Mouse (Mus musculus): ENCODE measurements at regions not wholly inside any gene's neighbourhood (a gene's known extent, or its start where the extent isn't known, plus 50 kb on each side); places are given as distances from the start of the nearest gene placed in this dataset.
"Not testable (repeated sequence)": the region's sequence is repeated elsewhere in the genome, so short reads cannot be mapped to it uniquely, and the experiment has no call there.

GRCm38 (mm10) chr13:45130516-45131249, 52.2 kb downstream of the Gm9817 start:
- DNase-seq (ENCODE audit: low read depth in 1 of 2, low spot score in 2 of 2), result no peak

DNA sequence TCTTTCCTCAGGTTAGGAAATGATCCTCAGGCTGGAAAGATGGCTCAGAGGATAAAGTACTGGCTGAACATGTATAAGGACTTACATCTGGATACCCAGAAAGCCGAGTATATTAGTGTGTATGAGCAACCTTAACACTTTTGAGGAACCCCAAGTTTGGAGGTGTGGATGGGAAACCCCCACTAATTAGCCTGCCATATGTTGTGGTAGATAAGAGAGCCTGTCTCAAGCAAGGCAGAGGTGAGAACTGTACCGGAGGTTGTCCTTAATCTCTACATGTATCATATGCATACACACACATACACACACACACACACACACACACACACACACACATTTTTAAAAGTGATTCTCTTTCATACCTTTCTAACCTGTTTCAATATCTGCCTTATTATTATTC, 62.1 kb downstream of the Gm9817 start:
- DNase-seq (ENCODE audit: low read depth in 1 of 2, low spot score in 2 of 2), result no peak

DNA sequence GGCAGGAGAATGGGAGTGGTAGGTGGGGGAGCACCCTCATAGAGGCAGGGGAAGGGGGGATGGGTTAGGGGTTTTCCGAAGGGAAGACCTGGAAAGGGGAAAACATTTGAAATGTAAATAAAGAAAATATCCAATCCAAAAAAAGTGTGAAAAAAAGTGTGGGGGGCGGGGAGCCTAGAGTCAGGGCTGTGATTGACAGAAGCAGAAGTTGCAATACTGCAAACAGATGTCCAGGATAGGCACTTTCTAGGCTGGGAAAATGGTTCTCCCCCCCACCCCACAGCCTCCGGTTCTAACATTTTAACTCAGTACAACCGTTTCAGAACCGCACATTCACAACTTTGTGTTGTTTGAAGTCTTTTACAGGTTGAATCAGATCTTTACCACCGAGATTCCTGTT, 66.6 kb downstream of the Gm9817 start:
- DNase-seq (ENCODE audit: low read depth in 1 of 2, low spot score in 2 of 2), result no peak

DNA sequence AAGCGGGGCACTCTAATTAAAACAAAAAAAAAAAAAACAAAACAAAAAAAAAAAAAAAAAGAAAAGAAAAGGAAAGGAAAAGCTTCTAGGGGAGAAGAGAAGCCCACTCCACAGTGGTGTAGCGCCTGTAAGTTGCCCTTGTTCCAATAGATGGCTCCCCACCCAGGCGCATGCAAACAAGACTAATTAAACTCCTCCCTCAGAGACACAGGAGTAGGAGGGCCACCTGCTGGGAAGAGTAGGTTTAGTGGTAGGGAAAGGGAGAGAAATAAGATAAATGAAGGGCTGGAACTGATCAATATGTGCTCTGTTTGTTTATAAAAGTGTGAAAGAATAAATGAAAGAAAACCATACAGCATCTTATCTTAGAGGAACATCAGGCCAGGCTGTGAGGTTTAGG, 77.7 kb downstream of the Gm9817 start:
- DNase-seq (ENCODE audit: low read depth in 1 of 2, low spot score in 2 of 2), result no peak

DNA sequence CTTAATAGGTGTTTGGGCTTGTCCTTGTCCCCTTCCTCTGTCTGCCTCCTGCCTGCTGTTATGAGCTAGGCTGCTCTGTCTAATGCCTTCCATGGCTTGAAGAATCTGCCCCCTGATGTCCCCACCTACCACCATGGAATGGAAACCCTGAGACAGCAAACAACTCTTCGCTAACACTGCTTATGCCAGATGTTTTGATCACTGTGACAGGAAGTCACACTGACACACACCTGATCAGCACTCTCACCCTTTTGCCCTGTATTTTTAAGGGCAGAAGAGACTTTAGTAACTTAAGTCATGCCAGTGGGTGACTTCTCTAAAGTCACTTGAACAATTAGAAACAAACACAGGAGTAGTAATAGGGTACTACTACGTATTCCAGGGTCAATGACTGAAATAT, 78.5 kb downstream of the Gm9817 start:
- DNase-seq (ENCODE audit: low read depth in 1 of 2, low spot score in 2 of 2), result no peak

GRCm38 (mm10) chr13:45160281-45160680, 81.8 kb downstream of the Gm9817 start:
- DNase-seq (ENCODE audit: low read depth in 1 of 2, low spot score in 2 of 2), result no peak

- DNase-seq (ENCODE audit: low read depth in 1 of 2, low spot score in 2 of 2), result no peak
Measured at GRCm38 (mm10) chr13:45164001-45164778, 85.7 kb downstream of the Gm9817 start.

DNA sequence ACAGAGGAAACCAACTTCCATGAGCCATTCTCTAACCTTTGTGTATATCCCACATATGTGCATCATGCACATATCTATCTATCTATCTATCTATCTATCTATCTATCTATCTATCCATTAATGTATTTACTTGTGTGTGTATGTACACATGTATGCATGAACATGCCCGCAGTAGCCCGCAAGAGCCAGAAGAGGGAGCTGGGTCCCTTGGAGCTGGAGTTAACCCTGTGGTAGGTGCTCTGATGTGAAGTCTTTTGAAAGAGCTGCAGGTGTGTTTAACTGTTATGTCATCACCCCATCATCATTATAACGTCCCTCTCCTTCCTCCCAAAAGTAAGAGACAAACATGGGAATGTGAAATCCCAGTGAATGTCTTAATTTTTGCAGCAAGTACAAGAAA, 86.7 kb downstream of the Gm9817 start:
- DNase-seq (ENCODE audit: low read depth in 1 of 2, low spot score in 2 of 2), result no peak

- DNase-seq (ENCODE audit: low read depth in 1 of 2, low spot score in 2 of 2), result no peak
Measured at GRCm38 (mm10) chr13:45169716-45170115, 91.2 kb downstream of the Gm9817 start.

- no peak for DNase-seq (ENCODE audit: low read depth in 1 of 2, low spot score in 2 of 2)
Measured at GRCm38 (mm10) chr13:45173139-45173538, 94.6 kb downstream of the Gm9817 start.

DNA sequence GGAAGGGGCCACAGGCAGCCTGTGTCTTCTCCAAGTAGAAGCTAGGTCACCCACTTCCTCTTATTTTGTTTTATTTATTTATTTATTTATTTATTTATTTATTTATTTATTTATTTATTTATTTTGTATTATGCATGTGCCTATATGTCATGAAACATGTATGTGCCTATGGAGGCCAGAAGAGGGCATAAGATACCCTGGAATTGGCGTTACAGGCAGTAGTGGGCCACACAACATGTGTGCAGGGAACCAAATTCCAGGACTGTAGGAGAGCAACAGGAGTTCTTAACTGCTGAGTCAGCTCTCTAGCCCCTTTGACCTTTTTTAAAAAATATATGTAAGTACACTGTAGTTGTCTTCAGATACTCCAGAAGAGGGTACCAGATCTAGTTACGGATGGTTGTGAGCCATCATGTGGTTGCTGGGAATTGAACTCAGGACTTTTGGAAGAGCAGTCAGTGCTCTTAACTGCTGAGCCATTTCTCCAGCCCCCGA, 97.3 kb downstream of the Gm9817 start:
- not testable (repeated sequence) for DNase-seq (ENCODE audit: low read depth in 1 of 2, low spot score in 2 of 2)

- no peak for DNase-seq (ENCODE audit: low read depth in 1 of 2, low spot score in 2 of 2)
Measured at GRCm38 (mm10) chr13:45181529-45182230, 103.2 kb downstream of the Gm9817 start.

DNA sequence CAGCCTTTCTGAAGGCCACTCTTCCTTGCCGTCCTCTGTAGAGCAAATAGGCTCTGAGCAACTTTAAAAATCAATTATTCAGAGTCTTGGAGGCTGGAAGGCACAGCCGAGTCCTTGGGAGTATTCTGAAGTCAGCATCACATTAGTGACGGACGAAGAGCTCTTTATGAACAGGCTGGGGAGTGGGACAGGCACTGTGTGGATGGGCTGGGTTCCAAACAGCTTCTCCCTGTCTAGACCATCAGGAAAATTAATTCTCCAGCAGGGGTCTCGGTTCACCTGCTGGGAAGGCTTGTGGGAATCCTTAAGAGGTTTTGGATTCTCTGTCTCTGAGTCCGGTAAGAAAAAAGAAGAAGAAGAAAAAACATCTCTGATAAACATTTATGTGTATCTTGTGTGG, 110.9 kb downstream of the Gm9817 start:
- DNase-seq (ENCODE audit: low read depth in 1 of 2, low spot score in 2 of 2), result no peak

DNA sequence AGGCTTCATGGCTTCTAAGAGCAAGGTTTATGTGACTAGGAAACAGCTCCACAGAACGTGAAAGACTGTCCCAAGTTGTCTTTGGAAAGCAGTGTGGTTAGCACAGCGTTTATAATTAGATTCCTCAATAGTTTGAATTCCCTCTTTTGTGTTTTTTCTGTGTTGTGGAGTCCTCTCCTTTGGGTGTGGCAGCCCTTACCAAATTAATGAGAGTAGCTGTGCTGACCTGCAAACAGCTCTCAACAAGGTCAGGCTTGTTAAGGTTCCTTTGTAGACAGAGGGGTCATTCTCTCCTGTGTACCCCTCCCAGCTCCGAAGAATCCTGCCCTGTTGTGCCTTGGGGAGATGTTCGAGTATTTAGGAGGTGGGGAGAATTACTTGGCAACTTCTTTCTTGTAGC, 111.7 kb downstream of the Gm9817 start:
- DNase-seq (ENCODE audit: low read depth in 1 of 2, low spot score in 2 of 2), result no peak

- DNase-seq (ENCODE audit: low read depth in 1 of 2, low spot score in 2 of 2), result no peak
Measured at GRCm38 (mm10) chr13:45192079-45192478, 113.6 kb downstream of the Gm9817 start.

- DNase-seq (ENCODE audit: low read depth in 1 of 2, low spot score in 2 of 2), result no peak
Measured at GRCm38 (mm10) chr13:45195562-45195961, 117.1 kb downstream of the Gm9817 start.

DNA sequence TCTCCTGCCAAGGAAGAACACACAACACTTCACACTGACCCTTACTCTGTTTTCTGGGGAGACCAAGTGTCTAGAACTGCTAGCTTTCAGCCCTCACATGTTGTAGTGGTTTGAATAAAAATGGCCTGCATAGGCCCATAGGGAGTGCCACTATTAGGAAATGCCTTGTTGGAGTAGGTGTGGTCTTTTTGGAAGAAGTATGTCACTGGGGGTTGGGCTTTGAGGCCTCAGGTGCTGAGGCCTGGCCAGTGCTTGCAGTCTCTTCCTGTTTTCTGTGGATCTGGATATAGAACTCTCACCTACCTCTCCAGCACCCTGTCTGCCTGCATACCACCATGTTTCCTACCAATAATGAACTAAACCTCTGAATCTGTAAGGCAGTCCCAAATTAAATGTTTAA, 117.9 kb downstream of the Gm9817 start:
- DNase-seq (ENCODE audit: low read depth in 1 of 2, low spot score in 2 of 2), result no peak

- no peak for DNase-seq (ENCODE audit: low read depth in 1 of 2, low spot score in 2 of 2)
Measured at GRCm38 (mm10) chr13:45200511-45201120, 122.1 kb downstream of the Gm9817 start.

GRCm38 (mm10) chr13:45204856-45205255, 126.4 kb downstream of the Gm9817 start:
- DNase-seq (ENCODE audit: low read depth in 1 of 2, low spot score in 2 of 2), result no peak

DNA sequence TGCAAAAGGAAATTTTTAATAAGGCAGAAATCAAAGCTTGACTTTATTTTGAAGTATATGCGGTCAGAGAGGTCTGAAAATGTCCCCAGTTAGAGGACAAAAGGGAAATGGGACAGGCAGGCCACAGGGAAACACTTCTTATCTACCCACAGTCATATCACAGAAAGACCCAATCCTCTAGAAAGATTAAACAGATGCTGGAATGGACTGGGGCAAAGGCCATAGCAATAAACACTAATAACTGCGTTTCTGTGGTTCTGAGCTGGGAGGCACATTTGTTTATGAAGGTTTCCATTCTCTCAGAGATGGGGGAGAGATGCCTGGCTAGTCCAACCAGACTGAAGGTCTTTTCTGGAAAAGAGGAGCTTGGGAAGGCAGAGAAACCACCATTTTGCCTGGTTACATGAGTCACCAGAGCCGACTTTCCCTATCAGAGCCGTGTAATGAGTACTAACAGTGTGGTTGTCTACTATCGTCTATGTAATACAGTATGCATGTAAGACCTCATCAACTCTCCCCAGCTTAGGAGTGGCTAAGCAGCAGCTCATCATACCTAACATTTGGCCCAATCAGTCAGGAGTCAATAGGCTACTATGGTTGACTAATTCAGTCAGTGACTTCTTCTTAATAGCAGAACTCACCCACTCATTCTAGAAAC, 130.2 kb downstream of the Gm9817 start:
- no peak for DNase-seq (ENCODE audit: low read depth in 1 of 2, low spot score in 2 of 2)

DNA sequence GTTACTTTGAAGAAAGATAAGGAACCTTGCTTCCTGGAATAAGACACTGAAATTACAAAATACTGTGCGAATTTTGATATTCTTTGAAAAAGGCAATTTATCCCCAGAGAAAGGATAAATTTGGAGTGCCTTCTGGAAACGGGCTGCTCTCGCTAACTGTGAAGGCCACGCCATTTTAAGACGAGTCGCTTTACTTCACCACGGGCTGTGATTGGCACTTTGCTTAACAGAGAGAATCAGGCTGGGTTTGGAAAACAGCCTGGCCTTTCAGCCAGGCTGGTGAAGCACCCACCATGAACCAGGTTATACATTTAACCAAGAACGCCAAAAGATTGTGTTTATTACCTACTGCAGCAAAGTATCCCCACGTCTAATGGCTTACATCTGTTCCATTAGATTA, 132.7 kb downstream of the Gm9817 start:
- DNase-seq (ENCODE audit: low read depth in 1 of 2, low spot score in 2 of 2), result no peak
